Mouse (Mus musculus) CD8-positive naive resting alpha-beta T cell, adult 2 months (primary cell): ENCODE data around the gene Skida1.
A peak's percentile ranks its signal among the peaks of the same experiment; 100 is the strongest.
"Not testable (repeated sequence)": the region's sequence is repeated elsewhere in the genome, so short reads cannot be mapped to it uniquely, and the experiment has no call there.

Experiments used
- DNase-seq, 2 experiments: peaks; one replicate each; pipeline ENCODE4 v3.0.0; 2022; ENCODE audit warnings: low read depth in 2 of 2, low spot score in 2 of 2

Gene Skida1

DNA sequence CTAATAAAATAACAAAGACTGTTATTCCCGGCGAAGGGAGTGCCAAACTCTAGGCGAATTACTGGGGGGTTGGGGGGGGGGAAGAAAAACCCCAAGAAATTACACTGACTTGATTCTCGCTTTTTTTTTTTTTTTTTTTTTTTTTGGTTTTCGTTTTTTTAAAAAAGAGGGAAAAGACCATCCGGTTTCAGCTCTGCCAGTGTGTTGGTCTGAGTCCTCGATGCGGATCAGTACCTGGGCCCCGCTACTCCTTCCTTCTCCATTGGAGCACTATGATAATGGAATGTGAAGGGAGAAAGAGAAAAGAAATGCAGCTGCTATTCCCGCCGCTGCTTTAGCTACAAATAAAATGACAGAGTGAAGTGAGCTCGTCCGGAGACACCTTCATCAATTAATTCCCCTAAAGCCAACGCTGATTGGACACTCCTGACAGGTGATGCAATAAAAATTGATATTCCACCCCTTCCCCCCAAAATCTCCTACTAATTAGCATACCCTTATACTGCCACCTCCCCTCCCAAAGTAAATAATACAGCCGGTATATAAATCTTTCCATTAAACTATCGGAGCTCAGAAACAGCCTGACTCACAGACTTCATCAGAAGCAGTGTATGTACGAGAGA is at the start of gene Skida1:
Gene Skida1 (minus strand): TSS at position 599 of the 623 bp plus-strand sequence.
- no peak for DNase-seq

DNA sequence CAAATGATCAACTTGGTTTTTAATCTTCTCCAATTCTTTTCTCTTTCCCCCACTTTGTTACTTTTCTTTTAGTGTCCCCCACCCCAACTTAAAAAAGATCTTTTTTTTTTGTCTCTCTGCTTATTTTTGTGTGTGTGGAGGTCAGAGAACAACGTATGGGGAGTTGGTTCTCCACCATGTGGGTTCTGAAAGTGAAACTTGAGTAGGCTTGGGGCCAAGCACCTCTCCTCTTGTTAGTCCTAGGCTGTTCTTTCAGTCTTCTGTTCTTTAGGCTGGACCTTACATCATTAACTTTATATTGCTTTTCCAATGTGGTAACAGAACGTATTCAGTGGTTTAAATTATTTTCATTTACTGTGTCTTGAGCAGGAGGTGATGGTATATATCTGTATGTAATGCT is 47.0 kb upstream of the Skida1 start:
- no peak for DNase-seq

DNA sequence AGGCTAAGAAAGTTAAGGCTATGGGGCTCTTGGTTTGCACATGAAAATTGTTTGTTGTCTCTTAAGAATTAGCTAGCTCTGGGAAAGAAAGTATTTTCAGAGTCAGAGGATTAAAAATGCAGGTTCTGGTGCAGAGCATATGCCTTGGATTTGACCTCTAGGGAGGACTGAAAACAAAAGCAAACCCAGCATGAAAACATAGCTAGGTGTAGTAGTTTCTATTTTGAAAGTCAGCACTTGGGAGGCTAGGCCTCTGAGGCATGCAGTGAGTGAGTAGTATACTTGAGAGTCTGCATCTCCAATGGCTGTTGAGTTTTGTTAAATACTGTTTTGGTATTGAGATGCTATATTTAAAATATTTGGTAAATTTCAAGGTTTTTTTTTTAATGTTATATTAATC is 45.5 kb upstream of the Skida1 start:
- DNase-seq = no peak

DNA sequence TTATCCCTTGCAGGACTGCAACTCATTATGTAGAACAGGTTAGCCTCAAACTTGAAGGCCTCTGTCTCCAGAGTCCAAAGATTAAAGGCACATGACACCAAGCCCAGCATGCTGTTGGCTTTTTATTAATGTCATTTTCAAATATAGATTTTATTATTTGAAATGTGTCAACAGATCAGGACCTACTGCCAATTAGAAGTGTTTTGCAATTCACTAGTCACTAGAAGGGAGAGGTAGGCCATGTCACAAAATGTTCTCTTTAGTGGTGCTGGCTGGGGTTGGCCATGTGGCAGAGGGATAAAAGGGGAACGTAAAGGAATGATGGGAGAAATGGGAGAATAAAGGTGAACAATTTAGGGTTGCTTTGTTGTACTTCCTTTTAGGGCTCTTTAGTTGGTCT is 45.0 kb upstream of the Skida1 start:
- DNase-seq = no peak

DNA sequence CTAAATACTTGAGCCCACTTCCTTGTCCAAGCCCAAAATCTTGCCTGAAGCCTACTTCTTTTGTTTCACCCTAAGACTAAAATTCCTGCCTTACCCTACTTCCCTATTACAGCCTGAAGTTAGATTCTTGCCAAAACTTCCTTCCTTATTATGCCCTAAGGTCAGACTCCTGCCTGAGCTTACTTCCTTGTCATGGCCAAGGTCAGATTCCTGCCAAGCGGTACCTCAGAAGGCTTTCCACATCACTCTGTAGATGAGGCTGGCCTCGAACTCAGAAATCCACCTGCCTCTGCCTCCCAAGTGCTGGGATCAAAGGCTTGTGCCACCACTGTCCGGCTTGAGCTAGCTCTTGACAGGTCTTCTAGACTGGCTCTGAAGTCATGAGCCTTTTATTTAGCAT is 38.8 kb upstream of the Skida1 start:
- DNase-seq = not testable (repeated sequence)

DNA sequence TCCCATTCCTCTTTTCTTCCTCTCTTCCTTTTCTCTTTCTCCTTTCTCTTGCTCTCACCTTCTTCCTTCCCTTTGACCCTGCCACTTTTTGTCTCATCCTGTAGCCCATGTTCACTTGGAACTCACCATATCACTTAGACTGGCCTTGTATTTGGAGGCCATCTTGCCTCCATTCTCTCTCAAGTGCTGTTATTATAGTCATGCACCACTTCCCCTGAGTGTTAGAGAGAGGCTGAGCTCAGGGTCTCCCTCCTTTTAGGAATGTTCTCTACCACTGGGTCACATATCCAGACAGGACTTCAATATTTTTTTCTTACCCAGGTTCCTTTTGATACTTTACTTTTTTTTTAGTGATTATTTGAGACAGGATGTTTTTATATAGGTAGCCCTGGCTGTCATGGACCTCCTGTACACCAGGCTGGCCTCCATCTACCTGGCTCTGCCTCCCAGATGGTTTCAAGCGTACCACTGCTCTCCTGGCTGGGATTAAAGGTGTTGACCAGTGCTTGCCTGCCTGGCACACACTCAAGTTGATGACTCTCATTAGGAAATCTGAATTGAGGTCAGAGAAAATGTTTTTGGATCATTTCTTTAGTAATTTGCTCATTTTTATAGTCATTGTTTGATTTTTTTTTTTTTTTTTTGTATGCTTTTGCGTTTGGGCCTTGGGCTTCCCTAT is 31.5 kb upstream of the Skida1 start:
- DNase-seq = no peak

DNA sequence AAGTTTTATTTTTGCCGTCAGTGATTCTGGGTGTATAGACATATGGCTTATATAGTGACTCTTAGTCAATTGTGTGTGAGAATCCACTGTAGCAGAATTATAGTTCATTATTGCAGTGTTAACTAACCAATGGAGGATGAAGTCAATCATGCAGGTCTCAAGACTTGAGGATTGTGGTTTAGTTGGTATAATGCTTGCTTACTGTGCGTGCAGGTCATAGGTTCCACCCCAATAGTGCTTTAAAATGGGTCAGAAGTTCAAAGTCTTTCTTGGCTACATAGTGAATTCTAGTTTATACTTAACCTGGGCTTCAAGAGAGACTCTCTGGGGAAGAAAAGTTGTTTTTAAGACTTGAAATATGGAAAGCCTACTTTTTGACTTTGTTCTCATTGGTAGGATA is 23.1 kb upstream of the Skida1 start:
- no peak for DNase-seq

DNA sequence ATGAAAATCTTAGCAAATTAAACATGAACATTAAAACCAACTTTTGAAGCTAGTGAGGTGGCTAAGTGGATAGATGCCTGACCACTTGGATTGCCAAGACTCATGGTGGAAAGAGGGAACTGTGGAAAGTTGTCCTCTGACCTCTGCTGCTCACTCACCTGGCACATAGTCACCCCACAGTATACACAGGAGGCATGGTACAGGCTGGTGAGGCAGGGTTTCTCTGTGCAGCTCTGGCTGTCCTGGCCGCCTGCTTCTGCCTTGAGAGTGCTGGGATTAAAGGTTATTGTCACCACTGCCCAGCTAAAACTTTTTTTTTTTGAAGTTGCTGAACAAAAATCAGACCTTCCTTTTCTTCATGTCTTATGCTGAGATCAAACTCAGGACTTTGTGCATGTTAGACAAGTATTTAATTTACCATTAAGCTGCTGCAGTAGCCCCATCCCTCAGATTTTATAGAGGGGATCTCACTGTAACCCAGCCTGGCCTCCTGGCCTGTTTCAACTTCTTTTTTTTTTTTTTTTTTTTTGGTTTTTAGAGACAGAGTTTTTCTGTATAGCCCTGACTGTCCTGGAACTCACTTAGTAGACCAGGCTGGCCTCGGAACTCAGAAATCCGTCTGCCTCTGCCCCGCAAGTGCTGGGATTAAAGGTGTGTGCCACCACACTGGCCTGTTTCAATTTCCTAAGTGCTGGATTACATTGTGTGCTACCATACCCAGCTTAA is 19.4 kb upstream of the Skida1 start:
- no peak for DNase-seq

DNA sequence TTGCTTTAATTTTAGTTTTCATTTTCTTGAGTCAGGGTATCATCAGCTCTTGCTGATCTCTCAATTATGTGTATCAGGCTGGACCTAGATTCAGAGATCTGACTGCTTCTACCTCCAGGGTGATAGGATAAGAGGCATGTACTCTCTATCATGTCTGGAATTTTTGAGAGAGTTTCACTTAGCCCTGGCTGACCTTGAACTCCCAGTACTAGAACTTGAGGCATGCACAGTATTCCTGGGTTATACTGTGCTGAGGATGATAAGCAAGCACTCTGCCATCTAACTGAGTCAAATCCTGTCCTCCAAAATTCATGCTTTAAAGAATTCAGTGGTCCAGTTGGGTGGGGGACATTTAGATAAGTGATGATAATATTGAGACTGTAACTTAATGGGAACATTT is 17.6 kb upstream of the Skida1 start:
- no peak for DNase-seq

DNA sequence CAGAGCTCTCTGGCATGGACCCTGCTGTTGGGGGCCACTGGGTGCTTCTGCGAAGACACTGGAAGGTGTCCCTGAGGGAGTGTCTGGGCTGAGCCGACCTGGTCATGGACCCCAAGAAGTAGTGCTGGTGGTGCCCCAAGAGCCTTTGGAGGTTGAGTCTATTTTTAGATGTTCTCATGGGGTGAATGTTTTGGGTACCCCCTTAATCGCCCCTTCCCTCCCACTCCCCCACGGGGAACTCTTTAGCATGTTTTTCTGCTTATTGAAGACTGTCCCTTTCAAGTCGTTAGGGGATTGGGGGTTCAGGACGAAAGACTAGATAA is 16.8 kb upstream of the Skida1 start:
- DNase-seq = no peak

DNA sequence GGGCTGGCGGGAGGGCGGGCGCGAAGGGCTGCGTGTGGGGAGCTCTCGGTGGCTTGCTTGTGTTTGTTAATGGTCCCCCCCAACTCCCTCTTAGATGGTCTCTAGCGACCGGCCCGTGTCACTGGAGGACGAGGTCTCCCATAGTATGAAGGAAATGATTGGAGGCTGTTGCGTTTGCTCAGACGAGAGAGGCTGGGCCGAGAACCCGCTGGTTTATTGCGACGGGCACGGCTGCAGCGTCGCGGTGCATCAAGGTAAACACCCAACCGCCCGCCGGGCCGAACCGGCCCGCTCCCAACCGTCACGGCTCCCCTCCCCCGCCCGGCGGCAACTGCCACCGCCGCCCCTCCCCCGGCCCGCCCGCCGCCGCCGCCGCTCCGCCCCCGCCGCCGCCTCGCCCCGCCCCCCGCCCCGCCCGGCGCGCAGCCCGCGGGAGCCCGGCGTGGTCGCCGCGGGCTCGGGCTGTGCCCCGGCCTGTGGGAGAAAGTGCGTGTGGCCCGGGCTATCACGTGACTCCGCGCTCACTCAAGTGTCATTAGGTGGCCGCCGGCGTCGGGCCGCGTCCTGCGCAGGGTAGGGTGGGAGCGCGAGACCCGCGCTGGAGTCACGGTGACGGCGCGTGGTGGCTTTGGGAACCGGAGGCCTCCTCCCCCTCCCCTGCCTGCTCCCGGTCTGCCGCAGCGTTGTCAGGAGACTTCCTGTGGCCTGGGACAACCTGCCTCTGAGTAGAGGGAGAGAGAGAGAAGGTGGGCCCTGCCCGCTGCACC is 16.3 kb upstream of the Skida1 start:
- DNase-seq = peak; percentile 49

DNA sequence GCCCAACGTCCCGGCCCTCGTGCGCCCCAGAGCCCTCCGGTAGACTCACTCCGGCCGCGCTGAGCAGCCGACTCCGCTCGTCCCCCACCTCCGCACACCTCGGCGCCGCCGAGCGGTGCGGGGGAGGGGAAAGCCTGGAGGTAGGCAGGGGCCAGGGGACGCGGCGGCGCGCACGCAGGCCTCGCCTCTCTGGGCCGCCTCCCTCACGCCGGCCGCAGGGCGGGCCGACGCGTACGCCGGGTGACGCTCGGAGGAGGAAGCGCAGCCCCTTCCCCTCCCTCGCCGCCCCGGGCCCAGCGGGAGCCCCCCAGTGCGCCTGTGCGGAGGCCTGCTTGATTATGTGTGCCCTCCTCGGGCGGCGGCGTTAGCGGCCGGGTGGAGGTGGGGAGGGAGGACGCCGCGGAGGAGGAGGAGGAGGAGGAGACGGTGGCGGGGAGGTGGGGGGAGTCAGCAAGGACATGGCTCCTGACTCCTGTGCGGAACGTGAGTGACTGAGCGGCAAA is 15.6 kb upstream of the Skida1 start:
- DNase-seq = peak; percentile 84 to 85

DNA sequence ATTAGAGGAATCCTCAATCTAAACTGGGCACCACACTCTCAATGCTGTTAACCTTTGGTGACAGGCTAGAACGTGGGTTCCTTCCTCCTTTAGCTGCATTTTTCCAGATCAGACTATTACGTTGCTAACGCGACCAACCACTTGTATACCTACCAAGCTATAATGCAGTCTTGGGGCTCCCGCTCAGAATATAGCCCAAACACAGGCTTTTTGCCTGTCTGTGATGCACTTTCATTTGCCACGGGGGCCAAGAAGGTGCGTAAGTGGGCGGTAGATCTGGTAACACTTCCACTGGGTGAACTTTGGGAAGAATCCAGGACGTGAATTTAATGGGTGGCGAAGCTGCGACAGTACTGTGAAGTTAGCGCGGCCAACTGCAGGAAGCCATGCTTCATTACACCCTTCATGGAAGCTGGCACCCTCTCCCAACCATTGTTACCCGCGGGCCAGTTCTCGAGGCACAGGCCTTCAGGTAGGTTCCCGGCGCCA is 15.0 kb upstream of the Skida1 start:
- DNase-seq = peak; percentile 48 to 60

DNA sequence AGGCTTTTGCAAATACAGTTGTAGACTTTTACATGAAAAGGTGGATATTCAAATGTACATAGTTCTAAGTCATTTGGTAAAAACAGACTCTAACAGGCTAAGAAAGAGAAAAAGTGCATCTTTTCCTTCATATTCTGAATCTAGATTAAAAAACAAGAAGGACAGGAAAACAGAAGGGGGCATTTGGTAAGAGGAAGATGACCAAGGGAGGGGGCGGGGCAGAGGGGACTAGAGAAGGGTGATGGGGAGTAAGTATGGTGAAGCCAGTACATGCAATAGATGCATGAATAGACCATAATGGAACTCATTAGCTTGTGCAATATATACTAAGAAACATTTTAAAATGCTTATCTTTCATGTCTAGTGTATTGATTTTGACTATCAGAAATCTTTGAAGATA is 11.5 kb upstream of the Skida1 start:
- no peak for DNase-seq

DNA sequence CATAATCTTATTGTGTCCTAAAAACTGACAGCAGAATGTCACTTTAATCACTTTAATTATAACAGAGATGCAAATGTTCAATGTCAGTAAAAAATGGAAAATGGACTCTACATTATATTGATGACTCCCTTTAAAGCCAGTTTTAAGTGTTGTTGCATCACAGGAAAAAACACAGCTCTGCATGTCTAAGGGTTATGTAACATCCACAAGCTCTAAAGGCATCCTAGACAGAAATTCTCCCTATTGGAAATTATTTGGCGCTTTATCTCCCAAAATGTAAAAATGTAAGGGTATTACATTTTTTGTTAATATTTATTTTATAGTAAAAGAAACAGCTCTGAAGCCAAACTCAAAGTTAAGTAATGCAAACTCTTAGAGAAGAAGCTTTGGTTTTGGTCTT is 11.0 kb upstream of the Skida1 start:
- no peak for DNase-seq

DNA sequence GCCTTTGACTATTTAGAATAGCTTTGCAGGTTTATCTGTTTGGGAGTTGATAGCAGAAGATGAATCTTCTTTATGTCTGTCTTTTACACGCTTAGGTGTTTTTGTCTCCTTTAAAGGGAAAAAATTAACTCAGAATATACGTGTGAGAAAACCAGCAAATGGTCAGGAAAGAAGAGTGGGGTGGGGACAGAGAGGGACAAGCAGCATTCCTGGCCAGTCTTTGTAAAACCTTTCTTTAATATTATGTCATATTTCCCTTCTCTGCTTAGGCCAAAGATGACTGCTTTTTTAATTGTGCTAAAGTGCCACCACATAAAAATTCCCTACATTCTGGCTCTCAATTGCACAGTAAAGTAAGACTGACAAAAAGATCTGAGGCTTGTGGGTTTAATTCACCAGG is 10.2 kb upstream of the Skida1 start:
- no peak for DNase-seq

DNA sequence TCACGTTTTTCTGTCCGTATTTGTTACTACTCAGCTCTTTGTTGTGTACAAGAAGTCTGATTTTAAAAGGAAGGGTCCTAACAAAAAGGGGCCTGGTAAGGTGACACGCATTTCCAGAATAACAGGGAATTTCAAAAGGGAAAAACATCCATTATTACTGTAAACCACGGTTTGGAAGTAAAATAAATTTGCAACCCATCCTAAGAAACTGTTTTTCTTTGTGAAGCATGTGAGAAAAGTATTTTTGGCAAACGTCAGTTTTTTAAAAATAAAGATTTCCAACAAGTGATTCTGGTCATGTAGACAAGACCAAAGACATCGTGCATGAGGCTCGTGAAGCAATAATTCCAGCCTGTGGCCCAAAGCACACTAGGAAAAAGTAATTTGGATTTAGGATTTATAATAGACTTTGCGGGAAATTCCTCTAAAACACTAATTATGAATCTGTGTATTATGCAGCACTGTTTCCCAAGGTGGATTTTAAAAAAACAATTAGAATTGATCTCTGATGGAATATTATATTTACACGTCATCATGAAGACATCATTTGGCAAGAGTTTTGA is 9.4 kb upstream of the Skida1 start:
- DNase-seq = no peak

DNA sequence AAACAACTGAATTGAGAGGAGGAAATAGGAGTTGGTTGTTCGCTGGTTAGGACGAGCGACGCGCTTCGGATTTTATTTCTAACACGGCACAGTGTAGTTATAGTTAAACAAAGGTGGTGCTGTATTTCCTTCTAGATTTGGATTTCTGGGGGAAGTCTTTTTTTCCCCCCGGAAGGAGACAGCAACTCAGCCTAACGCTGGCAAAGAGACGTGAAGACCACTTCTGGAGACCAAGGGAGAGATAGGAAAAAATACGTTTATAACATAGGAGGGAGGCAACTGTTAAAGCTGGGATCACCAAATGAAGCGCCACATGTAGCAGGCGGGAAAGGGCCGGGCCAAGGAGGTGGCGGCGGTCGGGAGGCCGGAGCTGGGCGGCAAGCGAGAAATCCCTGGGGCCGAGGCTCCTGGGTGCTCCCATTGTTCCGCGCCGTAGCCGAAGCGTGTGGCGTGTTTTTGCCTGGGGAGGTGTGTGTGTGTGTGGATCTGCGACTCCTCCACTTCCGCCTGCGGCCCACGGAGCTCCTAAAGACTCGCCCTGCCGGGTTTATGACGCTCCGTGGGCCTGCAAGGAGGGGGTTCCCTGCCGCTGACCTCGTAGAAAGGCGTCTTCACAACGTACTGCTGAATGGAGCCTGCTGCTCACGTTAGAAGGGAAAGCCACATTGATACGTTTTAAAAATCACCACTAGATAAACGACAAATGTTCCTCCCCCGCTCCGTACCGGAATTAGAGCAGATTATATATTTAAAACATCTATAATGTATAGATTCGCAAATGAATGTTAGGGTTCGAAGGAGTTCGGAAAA is 8.7 kb upstream of the Skida1 start:
- peak; percentile 44 to 48 for DNase-seq

DNA sequence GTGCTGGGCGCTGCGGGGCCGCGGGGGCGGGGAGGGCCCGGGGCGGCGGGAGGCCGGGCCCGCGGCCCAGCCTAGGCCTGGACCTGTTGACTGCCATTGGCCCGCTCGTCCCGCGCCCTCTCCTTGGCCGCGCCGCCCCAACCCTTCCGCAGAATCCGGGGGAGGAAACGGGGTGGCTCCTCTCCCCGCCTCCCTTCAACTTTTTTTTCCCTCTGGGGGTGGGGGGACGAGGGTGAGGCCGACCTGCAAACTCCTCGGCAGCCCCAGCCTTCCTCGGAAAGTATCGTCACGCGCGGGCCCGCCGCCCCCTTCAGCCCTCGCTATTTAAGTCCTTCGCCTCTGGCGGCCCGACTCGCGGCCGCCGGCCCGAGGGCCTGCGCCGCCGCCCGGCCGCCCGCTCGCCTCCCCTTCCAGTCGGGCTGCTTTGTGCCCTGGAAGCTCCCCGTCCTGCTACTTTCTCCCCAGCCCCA is 8.0 kb upstream of the Skida1 start:
- peak; percentile 87 to 90 for DNase-seq
